In the genomic region with DNA sequence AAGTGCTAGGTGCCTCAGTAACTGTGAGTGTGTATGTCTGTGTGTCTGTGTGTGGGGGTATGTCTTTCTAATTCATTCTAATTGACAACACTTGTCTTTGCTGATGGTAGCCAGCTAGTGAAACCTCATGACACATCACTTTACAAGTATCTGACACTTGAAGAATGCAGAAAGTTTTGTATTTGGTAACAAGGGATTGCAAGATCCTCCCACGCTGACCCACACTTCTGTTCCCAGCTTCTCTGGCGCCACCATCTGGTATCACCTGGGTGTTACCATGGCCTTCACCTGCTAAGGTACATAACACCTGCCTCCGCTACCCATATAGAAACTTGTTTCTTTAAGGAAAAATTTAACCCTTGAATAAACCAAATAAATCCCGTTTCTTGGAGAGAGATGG, we compare ENCODE assay signal across 9 mouse cellular contexts.
DNase-seq lines count a peak whose midpoint lies in the region; ATAC-seq and TF ChIP-seq lines count a peak whose summit lies in the region.
"Had no signal": no experiment of that assay in that cellular context is flagged by ENCODE, and none has a peak within 500 bp of the region (broad histone marks: within the 10 kb centered on the region; RNA-seq: fewer than 3 reads in every experiment).

No protein-coding gene starts in this region.

- no peak for ATAC-seq in forebrain, postnatal 0 days
- ATAC-seq in forebrain, embryonic 16.5 days = no peak

- TF ChIP-seq POLR2A in embryonic fibroblast, embryonic 13.5 days (IDR thresholded peaks at IDR 0.05; ENCODE audit: low read depth, low read length) = no peak

- no peaks in the 10 kb centered on the region for H3K4me1 ChIP-seq in forebrain, postnatal 0 days (ENCODE audit: insufficient read depth)
- H3K4me1 ChIP-seq in forebrain, embryonic 16.5 days (replicated peaks; ENCODE audit: control insufficient read depth, insufficient read depth, low read length) = no peaks in the 10 kb centered on the region
- 0 out of 2 replicates have a peak, but pooled peaks cover 2% of the 10 kb centered on the region for H3K4me1 ChIP-seq in embryonic fibroblast, embryonic 13.5 days (ENCODE audit: control insufficient read depth, insufficient read depth, low read length)

- peak; percentile 41 for TF ChIP-seq CTCF in forebrain, postnatal 0 days (IDR thresholded peaks at IDR 0.05; ENCODE audit: low read depth)
- peak; percentile 83; the same call in 1 of the 2 replicates for TF ChIP-seq CTCF in embryonic fibroblast, embryonic 13.5 days (IDR thresholded peaks at IDR 0.05; ENCODE audit: borderline replicate concordance, insufficient read depth, low read length)

- DNase-seq in forebrain, postnatal 0 days = no peak
- peak; percentile 81 for DNase-seq in 3T3-L1 (ENCODE audit: low read depth, low spot score)
- DNase-seq in adrenal gland, postnatal 14 days = peak; percentile 83
- DNase-seq in large intestine, adult 2 months (ENCODE audit: low read depth, low spot score) = peak; percentile 57
- peak; percentile 68 for DNase-seq in naive thymus-derived CD4-positive, alpha-beta T cell, adult 2 months (ENCODE audit: low read depth)
- DNase-seq in urinary bladder, postnatal 36 days (ENCODE audit: low spot score in 2 of 2) = peak; percentile 73 to 78

- no peak overlapping the region for H3K27ac ChIP-seq in forebrain, postnatal 0 days (ENCODE audit: low read depth, low read length)
- no peak overlapping the region for H3K27ac ChIP-seq in forebrain, embryonic 16.5 days (ENCODE audit: low read length)
- no peak overlapping the region for H3K27ac ChIP-seq in embryonic fibroblast, embryonic 13.5 days (ENCODE audit: insufficient read depth, low read length)
- H3K27ac ChIP-seq: heart, embryonic 15.5 days had no signal

- H3K9me3 ChIP-seq in forebrain, postnatal 0 days (ENCODE audit: low read length) = no peaks in the 10 kb centered on the region
- H3K9me3 ChIP-seq in forebrain, embryonic 16.5 days (ENCODE audit: control insufficient read depth, low read length) = no peaks in the 10 kb centered on the region
- H3K9me3 ChIP-seq: heart, embryonic 15.5 days had no signal

- H3K27me3 ChIP-seq in forebrain, postnatal 0 days (ENCODE audit: insufficient read depth, low read length) = no peaks in the 10 kb centered on the region
- H3K27me3 ChIP-seq in forebrain, embryonic 16.5 days (replicated peaks; ENCODE audit: control insufficient read depth, insufficient read depth, low read length) = no peaks in the 10 kb centered on the region

- no peak overlapping the region for H3K9ac ChIP-seq in forebrain, postnatal 0 days
- H3K9ac ChIP-seq in forebrain, embryonic 16.5 days (replicated peaks; ENCODE audit: low read depth, low read length) = no peak overlapping the region
- H3K9ac ChIP-seq: heart, embryonic 15.5 days had no signal

- no peak overlapping the region for H3K4me2 ChIP-seq in forebrain, postnatal 0 days (ENCODE audit: low read depth)
- no peak overlapping the region for H3K4me2 ChIP-seq in forebrain, embryonic 16.5 days (ENCODE audit: low read length)
- H3K4me2 ChIP-seq: heart, embryonic 15.5 days had no signal

- no peak overlapping the region for H3K4me3 ChIP-seq in forebrain, postnatal 0 days (ENCODE audit: low read depth, low read length)
- no peak overlapping the region for H3K4me3 ChIP-seq in forebrain, embryonic 16.5 days (replicated peaks; ENCODE audit: low read length)
- H3K4me3 ChIP-seq in embryonic fibroblast, embryonic 13.5 days (ENCODE audit: insufficient read depth, low read length) = no peak overlapping the region
- H3K4me3 ChIP-seq: heart, embryonic 15.5 days had no signal

- WGBS in forebrain, postnatal 0 days = 36% methylated on average over 4 of the region's 4 CpGs
- WGBS in forebrain, embryonic 16.5 days = 40% methylated on average over 4 of the region's 4 CpGs
- WGBS in large intestine, adult 2 months = 21% methylated on average over 4 of the region's 4 CpGs

- no peaks in the 10 kb centered on the region for H3K36me3 ChIP-seq in forebrain, postnatal 0 days (ENCODE audit: insufficient read depth)
- H3K36me3 ChIP-seq in forebrain, embryonic 16.5 days (ENCODE audit: control insufficient read depth, insufficient read depth) = no peaks in the 10 kb centered on the region
- H3K36me3 ChIP-seq: heart, embryonic 15.5 days had no signal
